Mouse (Mus musculus) adrenal gland, adult 18-20 months (tissue): Measurements from ENCODE around the gene Ntmt1. TPM values are rescaled to one million over a fixed set of nuclear protein-coding genes. Genes with fewer than 3 reads are reported as not detected.

Experiments used
- DNase-seq, 2 experiments: peaks; one replicate each; pipeline ENCODE4 v3.0.0; 2021 to 2022; ENCODE audit warnings: low spot score in 2 of 2
- total RNA-seq, 2 experiments: library from RNA; stranded (reverse); gene quantifications; 1 replicate in 1 of 2; 2 replicates in 1 of 2; pipeline ENCODE4 v1.2.3; 2021

The Ntmt1 gene
- total RNA-seq, 2 experiments from 2014 or later: 35.2 to 42.8 TPM

DNA sequence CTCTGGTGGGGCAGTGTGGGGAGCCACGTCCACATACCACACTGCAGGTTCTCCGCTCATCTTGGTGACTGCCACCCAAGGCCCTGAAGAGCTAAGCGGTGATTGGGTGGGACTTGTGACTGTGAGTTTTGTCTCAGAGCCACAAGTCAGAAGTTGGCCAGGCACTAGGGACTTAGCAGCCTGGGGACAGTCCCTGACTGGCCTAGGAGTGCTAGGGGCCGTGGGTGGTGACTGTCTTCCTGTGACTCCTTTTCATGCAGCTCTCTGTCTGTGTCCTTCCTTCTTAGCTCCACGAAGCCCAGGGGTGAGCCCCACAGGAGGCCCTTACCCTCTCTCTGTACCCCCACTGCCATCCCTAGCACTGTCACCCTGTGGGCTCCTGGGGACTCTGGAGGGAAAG, 12.2 kb downstream of the Ntmt1 start:
- DNase-seq: no peak

DNA sequence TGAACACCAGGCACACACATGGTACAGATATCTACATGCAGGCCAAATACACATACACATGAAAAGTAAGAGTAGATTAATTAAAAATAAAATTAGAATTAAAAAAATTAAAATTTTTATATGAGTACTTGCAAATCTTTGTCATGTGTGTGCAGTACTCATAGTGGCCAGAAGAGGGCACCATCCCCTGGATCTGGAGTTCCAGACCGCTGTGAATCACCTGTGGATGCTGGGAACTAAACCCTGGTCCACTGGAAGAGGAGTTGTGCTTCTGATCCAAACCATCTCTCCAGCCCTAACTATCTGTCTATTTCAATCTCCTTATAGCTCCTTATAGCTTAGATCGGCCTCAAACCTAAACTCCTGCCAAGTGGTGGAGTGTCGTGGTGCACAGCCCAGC, 13.4 kb downstream of the Ntmt1 start:
- DNase-seq: no peak

DNA sequence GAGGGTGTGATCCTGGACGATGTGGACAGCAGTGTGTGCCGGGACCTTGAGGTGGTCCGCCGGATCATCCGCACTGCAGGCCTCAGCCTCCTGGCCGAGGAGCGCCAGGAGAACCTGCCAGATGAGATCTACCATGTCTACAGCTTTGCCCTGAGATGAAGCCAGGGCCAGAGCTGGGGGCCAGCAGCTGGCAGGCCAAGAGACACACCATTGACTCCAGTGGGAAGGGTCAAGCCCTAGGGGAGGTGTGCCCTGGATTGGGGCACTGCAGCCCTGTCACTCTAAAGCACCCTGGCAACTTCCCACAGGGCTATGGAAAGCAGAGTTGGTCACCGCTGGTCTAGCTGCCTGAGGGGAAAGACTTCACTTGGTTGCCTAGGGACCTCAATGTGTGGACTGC, 14.8 kb downstream of the Ntmt1 start:
- no peak for DNase-seq

DNA sequence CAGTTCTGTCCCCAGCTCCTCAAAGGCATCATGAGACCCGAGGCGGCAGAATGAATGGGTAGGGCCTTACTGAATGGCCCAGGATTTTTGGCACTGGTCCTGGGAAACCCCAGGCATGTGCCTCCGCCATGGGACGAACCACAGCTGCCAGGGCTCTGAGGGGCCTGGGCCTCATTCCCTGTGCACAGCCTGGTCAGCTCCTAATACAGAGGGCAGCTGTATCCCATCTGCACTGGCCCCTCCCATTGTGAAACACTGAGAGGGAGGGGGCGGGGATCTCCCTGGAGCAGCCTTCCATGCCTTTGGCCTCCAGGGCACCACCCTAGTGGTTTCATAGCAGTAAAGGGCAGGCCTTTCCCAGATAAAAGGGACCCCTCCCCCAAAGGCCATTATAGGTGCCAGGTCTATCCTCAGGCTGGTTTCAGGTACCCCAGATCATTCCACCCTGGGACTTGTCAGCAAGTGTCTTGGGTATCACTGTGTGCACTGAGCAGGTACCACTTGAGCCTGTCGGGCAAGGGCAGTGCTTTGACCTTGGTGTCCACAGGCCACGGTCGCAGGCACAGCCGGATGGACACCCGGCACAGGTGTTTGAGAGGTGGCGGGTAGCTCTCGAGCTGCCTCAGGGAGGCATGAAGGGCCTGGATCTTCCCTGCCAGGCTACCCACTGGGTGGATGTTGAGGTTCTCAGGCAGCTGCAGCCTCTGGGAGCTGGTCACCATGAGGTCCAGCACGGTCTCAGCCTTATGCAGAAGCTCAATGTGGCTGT, 15.9 kb downstream of the Ntmt1 start:
- no peak for DNase-seq

DNA sequence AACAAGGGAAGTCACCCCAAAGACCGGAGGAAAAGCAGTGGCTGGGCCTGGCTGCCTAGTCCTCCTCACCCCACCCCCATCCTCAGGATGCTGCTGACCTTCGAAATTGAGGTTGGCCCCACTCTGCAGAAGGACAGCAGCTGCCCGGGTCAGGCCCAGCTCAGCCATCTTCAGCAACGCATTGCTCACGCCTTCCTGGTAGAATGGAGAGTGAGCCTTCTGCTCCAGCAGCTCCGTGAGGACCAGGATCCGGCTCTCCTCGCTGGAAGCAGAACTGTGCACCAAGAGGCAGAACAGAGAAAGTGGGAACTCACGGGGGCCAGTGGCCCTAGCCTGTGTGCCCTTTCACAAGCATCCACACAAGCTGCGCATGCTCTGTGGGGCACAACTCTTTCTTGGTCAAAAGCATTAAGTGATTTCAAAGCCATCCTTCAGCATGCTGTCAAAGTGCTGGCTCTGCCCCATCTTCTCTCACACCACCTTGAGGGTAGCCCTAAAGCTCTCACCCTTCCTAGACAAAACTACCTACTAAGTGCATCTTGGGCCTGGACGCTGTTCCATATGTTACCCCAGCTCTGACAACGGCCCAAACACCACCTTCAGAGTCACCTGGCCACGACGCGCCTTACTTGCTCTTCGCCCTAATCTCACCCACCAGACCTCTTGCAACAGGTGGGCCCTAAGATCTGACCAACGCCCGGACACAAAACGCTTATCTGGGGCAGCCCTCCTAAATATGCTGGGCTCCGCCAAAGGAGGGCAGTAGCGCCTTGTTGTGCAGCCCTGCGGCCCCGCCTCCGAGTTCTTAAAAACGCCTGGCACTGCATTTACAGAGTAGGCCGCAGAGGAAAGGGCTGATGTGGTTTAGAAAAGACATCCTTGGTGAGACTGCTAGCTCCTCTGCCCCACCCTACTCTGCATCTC, 19.5 kb downstream of the Ntmt1 start:
- DNase-seq: peak; percentile 38 to 47

DNA sequence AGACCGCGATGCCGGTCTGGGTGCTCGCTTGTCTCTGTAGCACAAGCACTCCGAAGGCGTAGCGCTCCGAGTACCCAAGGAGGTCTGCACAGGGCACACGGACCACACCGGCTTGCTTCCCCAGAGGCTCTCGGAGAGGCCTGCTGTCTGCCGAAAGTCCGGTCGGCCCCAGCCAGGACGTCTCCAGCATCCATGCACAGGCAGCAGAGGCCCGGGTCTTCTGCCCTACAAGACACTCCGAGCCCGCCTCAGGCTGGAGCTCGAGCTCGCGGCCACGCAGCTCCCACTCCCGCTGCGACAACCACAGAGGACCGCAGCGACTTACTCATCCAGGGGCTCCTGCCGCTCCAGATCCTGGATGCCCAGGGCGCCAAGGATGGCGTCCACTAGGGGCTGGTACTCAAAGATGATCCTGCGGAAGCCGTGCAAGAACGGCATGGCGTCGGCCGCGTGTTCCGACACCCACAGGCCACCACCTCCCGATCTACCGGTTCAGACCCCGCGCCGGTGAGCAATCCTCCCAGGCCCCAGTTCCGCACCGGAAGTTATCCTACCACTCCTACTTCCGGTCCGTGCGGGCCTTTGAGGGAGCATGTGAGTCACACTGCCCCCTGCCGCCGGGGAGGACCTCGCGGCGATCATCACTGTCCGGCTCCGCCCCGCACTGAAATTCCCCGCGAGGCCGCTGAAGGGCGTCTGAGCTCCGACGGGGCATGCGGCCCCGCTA, 20.3 kb downstream of the Ntmt1 start:
- DNase-seq: peak; percentile 98

DNA sequence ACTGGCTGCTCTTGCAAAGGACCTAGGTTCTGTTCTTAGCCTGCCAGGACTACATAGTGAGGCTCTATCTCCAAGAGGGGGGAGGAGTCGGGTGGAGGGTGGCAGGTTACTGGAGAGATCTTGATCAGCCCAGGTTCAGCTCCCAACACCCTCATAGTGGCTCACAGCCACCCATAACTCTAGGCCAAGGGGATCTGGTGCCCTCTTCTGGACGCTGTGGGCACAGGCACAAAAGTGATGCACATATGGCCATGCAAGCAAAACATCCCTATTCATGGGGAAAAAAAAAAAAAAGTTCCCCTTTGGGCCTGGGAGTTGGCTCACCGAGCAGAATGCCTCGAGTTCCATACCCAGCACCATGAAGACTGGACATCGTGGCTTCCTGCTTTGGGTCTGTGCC, 21.7 kb downstream of the Ntmt1 start:
- peak in 1 of 2 experiments; percentile 49 for DNase-seq

DNA sequence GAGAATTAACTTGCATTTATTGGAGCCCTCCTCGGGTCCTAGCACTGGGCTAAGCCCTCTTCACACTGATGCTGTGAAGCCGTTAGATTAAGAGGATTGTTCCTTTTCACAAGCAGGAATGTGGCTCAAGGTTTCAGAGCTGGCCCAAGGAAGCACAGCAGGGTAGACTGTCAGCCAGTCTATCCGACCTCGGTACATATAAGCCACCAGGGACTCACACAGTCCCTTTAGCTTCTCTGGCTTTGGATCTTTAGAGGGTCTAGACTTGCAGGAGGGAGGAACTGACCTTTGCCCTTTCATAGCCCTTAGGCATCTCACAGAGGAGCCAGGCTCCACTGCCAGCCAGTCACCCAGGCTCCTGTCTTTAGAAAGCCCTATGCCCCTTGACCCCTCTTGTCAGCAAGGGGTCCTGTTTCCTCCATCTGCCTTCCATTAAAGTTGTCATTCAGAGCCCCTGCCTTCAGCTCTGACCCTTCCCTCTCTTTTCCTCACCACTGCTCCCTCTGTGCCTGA, 22.7 kb downstream of the Ntmt1 start, which contains the start of gene Asb6:
Gene Asb6 (minus strand): TSS at position 51 of the 513 bp plus-strand sequence.
- DNase-seq: no peak

DNA sequence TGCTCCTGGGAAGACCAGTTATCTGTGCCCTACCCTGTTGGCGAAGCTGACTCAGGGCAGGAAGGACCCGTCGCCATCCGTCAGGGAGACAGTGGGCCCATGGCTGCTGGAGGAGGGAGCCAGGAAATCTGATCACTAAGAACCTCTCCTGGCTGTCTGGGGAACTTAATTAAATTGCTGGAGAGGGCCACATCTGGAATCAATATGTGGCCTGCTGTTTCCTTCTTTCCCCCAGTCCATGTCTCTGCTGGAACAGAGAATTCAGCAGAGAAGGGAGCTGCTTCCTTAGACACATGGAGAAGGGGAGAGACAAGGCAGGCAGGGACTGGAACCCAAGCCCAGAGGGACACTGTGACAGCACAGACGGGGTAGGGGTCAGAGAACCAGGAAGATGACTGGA, 26.0 kb downstream of the Ntmt1 start:
- no peak for DNase-seq

DNA sequence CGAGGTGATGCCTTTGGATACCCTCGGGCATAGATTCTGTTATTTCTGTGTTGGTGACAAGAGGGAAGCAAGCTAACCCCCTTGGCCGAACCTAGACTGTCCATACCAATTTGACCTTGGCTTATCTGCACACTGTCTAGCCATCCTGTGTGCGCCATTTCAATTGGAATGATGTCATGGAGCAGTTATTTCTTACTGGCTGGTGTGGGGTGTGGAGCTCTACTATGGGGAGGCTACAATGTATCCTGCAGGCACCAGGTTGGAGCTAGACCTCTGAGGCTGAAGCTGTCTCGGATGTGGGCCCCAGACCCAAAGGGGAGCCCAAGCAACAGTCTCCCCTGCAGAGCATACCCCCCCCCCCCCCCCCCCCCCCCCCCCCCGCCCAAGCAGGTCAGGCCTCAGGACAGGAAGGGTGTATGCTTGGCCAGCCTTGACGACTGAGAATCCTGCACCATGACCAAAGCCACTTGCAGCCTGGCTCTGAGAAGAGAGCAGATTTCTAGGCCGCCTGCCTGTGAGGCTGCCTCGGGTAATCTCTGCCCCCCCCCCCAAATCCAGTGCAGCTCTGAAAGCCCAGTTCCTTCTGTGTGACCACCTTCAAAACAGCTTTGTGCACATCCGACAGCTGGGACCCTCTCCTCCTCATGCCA, 26.9 kb downstream of the Ntmt1 start, which contains the start of gene Prrx2:
Gene Prrx2 (plus strand): TSS at position 600 of the 650 bp plus-strand sequence.
- DNase-seq: no peak

DNA sequence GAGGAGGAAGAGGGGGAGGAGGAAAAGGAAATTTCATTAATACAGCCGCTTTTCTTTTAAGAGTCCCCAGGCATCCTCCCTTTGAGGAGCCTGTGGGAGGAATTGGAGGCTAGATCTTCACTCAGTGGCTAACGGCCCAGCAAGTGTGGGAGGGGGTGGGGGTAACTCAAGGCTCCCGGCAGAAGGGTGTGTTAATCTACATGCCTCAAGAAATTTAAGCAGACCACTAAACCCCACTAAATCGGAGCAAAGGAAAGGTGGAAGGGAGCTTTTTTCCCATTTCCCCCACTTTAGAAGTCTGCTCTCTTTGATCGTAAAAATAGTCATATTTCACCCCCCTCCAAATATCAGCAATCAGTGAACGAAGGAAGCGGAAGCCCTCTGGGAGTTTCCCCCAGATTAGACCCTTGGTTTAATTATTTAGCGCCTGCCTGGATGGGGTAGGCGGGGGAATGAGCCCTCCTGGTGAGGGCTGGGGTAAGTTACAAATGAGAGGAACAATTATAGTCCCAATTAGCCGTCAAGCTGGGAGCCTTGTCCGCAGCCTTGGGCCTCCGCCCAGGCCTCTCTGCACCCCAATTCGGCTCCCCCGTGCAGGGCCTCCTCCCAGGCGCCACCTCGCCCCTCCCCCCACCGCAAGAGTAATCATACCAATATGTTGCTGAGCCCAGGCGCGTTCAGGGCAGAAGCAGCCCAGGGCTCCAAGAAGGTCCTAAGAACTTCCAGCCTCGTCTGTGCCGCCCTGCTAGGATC, 28.8 kb downstream of the Ntmt1 start:
- no peak for DNase-seq

DNA sequence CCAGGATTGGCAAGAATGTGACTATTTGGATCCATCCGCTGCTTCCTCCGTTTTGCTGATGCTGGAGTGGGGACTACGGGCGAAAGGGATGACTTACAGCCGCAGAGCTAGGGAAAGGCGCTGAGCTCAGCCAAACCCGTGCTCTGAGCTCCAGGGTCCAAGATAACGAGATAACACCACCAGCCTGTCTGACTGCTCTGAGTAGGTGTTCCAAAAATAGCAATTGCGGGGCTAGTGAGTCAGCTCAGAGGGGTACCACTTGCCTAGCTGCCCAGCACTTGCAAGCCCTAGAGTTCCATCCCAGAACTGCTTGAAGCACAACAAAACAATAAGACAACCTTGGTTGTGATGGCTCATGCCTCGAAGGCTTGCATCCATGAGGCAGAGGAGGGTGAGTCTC, 35.0 kb downstream of the Ntmt1 start:
- DNase-seq: no peak

DNA sequence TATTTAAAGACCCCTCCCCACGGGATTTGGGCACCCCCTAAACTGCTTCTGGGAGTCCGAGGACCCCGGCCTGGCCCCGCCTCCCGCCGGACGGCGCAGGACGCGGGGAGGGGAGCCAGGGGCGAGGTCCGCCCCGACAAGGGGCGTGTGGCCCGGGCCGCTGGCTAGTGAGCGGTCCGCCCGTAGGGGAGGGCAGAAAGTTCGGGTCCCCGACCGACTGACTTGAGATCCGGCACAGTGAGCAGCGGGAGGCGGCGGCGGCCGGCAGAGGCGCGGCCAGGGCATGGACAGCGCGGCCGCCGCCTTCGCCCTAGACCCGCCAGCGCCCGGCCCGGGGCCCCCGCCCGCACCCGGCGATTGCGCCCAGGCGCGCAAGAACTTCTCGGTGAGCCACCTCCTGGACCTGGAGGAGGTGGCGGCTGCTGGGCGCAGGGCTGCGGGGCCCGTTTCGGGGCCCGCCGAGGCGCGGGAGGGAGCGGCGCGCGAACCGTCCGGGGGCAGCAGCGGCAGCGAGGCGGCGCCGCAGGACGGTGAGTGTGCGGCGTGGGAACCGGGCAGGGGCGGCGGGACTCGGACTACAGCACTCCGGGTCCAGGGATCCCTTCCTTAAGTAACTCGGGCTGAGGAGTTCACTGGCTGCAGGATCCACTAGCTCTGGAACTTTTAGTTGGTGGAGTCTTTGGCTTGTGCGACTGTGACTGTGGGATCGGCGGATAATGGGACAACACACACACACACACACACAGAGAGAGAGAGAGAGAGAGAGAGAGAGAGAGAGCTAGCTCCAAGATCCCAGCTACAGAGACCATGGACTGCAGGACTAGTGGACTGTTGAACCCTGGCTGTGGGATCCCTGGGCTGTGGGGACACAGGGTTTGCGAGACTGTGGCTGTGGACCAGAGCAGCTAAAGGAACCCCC, 37.8 kb downstream of the Ntmt1 start:
- DNase-seq: no peak

DNA sequence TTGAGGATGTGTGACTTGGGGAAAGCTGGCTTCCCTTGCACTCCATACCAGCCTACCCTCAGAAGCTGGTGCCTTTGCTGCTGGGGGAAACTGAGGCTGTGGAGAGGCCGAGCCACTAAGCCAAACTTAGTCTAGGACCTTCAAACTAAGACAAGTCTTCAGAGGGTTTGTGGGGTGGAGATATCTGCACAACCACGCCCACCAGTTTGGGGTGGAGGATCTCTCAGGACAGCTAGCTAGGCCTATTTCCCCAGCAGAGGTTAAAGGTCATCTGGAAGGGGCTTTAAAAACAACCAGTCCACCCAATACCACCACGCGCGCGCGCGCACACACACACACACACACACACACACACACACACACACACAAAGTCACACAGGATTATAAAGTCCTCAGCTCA, 38.6 kb downstream of the Ntmt1 start:
- no peak for DNase-seq

DNA sequence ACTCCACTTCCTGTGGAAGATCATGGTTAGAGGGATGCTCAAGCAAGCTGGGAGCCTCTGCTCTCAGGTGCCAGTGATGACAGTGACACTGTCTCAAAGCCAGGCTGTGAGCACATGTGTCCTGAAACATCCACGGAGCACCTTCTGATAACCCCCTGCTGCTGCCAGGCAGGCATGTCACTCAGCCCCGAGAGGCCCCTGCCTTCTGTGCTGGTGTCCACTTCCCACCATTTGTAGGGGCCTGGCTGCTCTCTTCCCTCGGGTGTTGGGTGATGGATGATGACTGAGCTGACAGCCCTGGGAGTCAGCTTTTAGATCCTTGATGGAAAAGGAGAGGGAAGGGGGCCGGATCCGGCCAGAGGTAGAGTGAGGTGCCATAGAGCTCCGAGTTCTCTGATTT, 39.1 kb downstream of the Ntmt1 start:
- no peak for DNase-seq

DNA sequence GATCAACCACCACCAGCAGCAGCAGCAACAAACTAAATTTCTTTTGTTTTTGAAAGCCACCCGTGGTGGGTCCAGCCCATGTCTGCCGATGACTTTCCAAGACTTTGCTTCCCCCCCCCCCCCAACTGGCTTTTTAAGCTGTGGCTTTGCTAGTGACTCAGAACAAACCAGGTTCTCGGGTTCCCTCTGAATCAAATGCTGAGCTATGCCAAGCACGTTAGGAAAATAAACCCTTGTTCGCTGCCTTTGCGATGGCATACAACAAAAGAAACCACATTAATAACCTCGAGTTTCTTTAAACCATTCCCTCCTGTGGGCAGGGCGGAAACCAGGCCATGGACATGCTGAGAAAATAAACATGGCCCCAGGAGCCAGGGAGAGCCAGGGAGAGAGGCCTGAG, 40.6 kb downstream of the Ntmt1 start:
- DNase-seq: no peak

DNA sequence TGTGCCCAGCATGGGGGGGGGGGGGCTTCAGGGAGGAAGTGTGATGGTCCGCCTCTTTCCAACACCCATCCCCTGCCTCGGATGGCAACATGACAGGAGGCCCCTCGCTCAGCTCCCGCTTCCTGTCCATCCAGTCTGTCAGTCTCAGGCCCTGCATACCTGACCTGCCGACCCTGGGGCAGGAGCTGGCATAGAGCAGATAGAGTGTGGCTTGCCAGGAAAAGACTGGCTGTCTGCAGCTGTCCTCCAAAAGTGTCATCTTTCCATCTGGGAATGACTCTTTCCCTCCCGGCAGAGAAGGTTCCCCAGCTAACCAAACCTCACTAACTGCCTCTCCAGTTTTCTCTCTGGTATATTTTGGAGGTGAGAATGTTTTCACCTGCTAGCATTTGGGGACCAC, 43.0 kb downstream of the Ntmt1 start:
- no peak for DNase-seq

DNA sequence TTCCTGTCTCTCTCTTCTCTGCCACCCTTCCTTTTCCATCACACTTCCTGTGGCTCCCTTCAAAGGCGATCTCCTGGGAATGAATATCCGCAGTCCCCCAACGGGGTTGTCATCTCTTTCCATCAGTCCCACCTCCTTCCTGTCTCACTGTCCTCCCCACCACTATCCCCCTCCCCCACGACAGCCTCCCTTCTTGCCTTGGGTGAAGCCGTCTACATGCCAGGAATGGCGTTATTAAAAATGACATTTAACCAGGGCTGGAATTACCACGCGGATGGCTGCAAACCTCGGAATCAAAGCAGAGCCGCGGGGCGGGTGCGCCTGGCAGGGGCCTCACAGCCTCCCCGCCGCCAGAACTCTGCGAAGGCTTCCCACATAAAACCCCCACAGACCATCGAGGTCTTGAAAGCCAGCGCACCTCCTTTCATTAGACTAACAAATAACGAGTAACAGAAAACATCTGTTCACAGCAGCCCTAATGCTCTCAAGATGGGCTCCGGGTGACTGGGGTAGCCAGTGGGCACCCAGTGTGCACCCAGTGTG, 45.2 kb downstream of the Ntmt1 start:
- no peak for DNase-seq

DNA sequence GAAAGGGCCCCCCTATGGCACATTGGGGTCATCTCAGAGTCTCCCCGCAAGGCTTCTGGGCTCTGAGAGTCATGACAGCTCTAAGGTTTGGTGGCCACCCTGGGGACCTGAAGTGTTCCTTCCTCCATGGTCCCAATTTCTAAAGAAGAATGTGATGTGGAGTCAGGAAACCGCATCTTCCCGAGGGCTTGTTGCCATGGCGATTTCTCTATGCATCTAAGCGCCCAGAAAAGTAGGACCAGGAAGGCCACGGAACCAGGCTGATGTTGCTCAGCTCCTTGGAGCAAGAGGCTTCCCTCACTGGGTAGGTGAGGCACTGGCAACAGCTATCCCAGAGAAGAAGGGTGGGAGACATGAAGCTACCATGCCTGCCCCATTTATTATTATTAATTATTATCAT, 49.5 kb downstream of the Ntmt1 start:
- DNase-seq: no peak
